Mouse (Mus musculus) natural killer cell, adult 2 months (primary cell): ENCODE results near the gene Mchr1.

ENCODE experiments used
- DNase-seq, 2 experiments: peaks; one replicate each; pipeline ENCODE4 v3.0.0; 2022; ENCODE audit warnings: low spot score in 2 of 2

Gene Mchr1

GRCm38 (mm10) chr15:81227275-81227674, 8.0 kb upstream of the Mchr1 start:
- DNase-seq: no peak

DNA sequence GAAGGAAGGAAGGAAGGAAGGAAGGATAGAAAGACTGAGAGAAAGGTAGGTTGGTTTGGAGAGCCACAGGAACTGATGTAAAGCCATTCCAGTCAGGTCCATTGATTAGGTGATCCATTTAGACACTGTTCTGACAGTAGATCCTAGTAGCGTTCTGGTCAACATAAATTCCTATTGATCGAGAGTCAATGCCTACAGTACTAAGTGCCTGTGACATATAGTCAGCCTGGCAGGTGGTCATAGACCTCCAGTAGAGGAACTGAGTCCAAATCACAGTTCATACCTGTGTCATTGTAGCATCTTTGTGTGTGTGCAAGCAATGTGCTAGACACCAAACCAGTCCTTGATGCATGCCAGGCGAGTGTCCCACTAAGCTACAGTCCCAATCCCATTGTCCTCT, 7.0 kb upstream of the Mchr1 start:
- no peak for DNase-seq

DNA sequence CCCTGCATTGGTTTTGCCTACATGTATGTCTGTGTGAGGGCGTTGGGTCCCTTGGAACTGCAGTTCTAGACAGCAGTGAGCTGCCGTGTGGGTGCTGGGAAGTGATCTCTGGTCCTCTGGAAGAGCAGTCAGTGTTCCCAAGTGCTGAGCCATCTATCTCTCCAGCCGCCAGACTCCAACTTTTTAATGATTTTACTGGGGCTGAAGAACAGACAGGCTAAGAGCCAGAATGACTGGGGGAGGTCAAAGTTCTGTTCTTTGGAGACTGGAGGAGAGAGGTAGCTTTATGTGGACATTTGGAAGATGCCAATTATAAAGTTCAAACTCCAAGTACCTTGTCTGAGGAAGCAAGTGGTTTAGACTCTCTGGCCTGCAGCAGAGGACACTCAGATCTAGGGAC, 5.5 kb upstream of the Mchr1 start:
- DNase-seq: no peak

GRCm38 (mm10) chr15:81231325-81231724, 4.0 kb upstream of the Mchr1 start:
- DNase-seq: no peak

- DNase-seq: no peak
Observed at GRCm38 (mm10) chr15:81236062-81236461, 763 bp downstream of the Mchr1 start.

DNA sequence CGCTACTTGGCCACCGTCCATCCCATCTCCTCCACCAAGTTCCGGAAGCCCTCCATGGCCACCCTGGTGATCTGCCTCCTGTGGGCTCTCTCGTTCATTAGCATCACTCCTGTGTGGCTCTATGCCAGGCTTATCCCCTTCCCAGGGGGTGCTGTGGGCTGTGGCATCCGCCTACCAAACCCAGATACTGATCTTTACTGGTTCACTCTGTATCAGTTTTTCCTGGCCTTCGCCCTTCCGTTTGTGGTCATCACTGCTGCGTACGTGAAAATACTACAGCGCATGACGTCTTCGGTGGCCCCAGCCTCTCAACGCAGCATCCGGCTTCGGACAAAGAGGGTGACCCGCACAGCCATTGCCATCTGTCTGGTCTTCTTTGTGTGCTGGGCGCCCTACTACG, 2.2 kb downstream of the Mchr1 start:
- no peak for DNase-seq

GRCm38 (mm10) chr15:81239261-81239660, 4.0 kb downstream of the Mchr1 start:
- DNase-seq: no peak

DNA sequence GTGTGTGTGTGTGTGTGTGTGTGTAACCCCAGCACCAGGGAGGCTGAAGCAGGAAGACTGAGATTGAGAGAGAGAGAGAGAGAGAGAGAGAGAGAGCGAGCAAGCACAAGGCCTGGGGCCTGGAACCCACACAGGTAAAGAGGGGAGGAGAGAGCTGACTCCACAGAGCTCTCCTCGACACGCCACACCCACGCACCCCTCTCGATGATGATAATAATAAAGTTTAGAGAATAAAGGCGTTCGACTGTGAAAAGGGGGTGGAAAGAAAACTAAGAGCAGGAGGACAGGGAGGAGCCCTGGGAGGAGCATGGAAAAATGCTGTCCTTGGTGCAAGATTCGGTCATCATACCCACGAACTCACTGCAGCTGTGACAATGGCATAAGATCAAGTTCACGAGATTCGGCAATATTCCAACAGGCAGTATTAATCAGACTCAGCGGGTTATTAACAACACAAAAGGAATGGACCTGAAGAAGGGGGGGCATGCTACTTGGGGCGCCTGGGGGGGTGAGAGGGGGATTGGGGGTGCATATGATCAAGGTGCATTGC, 4.6 kb downstream of the Mchr1 start:
- no peak for DNase-seq

- no peak for DNase-seq
Observed at GRCm38 (mm10) chr15:81246890-81247289, 11.6 kb downstream of the Mchr1 start.

DNA sequence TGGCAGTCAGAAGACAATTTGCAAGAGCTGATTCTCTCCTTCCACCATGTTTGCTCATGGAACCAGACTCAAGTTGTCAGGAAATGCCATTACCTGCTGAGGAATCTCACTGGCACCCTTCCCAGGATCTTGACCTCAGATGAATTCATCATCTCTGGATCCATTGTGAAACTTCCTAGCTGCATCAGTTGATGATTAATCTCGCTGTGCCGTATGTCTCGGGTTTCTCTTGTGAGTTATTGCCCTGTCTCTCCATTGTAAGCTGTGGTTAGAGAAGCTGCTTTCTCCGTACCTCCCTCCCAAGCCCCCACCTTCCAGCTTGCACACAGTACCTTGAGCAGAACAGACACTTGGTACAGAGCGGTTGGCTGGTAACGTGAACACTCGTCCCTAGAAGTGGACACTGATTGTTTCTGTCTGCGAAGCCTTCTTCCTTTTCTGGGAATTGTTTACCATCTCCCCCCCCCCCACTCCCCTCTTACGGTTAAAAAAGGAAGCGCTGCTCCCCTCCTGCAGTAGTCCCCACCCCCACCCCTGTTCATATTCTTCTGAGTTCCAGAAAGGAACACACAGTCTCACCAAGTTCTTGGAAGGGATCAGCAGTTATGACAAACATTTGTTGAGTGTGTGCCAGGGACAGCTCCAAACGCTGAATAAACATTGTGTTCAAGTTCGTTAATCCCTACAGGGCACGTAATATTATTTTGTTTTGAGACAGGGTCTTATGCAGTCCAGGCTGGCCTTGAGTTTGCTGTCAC, 12.5 kb downstream of the Mchr1 start:
- no peak for DNase-seq

DNA sequence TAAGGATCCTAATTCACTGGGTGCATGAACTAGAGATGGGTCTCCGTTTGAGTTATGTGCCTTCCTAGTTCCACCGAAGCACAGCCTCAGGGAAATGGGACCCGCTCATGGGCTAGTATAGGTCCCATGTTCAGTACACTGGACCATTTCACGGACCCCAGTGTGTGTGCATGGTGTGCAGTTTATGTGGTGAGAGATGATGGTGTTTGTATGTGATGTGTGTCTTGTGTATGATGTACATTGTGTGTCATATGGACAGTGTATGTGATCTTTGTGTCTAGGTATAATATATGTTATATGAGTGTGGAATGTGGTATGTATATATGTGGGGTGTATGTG, 13.0 kb downstream of the Mchr1 start:
- DNase-seq: no peak

DNA sequence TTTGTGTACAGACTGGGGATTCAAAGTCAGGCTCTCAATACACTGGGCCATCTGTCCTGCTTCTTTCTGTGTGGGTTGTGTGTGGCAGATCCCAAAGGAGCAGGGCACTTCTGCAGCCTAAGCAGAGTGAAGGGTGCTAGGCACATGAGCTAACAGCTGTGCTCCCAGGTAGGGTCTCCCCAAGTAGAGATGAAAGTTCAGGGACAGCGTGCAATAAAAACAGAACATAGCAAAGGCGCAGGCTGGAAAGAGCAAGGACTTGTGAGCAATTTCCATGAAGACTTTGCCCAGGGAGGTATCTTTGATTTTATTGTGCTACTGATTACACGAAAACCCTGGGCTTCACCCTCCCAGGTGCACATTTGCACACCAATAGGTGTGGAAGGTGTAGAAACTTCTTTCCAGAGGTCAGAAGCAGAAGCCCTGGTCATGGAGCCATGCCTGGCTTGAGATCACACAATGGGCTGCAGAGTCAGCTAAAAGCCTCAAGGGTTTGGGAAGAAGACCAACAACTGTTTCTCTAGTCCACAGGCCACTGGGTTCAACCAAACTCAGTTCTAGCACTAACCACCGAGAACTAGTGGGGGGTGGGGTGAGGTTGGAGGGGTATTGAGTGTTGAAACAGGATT, 13.8 kb downstream of the Mchr1 start:
- no peak for DNase-seq

- no peak for DNase-seq
Observed at GRCm38 (mm10) chr15:81252626-81253174, 17.4 kb downstream of the Mchr1 start.

GRCm38 (mm10) chr15:81253585-81253984, 18.3 kb downstream of the Mchr1 start:
- no peak for DNase-seq

DNA sequence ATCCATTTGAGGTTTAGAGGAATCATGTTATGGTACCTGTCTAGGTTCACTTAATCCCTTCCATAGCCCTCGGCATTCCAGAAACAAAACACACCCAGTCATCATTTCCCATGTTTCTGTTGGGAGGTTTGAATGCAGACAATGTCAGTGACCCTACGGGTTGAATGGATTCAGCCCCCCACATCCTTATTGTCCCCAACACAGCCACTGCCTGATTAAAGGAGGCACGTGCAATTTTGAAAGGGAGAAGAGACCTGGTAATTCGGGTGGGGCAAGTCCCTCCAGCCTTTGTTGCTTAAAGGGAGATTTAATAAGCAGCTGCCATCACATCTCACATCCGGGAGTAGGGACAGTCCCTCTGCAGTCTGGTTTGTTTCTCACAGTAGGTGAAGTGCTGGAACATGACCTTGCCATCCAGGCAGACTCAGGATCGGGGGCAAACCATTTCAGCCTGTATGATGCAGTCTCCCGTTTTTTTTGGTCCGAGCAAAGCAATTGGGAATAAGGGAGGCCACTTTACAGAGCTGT, 18.9 kb downstream of the Mchr1 start:
- DNase-seq: no peak

DNA sequence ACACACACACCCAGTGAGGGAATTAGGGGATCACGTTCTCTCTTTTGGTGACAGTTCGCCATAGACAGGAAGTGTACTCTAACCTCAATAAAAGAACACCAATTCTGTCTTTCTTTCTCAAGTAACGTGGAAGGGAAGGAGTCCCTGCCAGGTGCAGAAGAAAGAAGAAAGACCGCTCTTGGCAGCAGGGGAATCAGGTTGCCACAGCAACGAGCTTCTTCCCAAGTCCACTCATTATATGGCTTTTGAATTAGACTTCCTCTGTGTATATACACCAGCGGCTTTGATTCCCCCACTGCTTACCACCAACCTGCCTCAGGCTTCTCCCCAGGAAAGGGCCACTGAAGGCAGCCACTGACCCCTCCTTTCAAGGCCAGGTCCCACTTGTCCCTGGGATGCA, 19.8 kb downstream of the Mchr1 start:
- DNase-seq: no peak

- no peak for DNase-seq
Observed at GRCm38 (mm10) chr15:81258296-81258695, 23.0 kb downstream of the Mchr1 start.

DNA sequence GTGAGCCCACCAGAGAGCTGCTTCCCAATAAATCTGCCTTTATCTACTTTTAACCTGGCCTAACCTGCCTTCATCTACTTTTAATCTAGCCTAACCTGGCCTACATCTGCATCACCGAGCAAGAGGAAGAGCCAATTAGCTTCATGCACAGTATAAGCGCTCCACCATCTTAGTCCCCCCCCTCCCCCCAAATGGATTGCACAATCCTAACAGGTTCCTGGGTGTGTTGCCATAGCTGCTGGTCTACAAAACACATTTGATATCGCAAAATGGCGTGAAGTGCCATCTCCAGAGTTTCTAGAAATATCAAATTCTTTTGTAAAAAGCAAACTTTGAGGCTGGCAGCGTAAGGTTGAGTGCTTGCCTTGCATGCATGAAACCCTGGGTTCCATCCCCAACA, 24.0 kb downstream of the Mchr1 start:
- no peak for DNase-seq

DNA sequence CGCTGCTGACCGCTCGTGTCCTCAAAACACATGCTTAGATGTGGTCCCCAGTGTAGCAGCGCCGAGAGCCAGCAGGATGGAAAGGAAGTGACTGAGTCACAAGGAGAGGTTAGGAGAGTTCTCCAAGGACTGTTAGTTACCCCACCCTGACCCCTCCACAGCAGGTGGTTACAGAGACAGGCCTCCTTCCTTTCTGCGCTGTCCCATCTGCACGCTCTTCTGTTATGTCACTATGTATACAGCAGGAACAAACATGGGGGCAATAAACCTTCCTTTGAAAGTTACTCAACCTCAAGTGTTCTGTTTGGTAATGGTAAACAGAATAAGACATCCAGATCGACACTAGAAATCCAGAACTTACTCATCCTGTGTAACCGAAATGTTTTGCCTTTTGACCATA, 24.9 kb downstream of the Mchr1 start:
- no peak for DNase-seq

DNA sequence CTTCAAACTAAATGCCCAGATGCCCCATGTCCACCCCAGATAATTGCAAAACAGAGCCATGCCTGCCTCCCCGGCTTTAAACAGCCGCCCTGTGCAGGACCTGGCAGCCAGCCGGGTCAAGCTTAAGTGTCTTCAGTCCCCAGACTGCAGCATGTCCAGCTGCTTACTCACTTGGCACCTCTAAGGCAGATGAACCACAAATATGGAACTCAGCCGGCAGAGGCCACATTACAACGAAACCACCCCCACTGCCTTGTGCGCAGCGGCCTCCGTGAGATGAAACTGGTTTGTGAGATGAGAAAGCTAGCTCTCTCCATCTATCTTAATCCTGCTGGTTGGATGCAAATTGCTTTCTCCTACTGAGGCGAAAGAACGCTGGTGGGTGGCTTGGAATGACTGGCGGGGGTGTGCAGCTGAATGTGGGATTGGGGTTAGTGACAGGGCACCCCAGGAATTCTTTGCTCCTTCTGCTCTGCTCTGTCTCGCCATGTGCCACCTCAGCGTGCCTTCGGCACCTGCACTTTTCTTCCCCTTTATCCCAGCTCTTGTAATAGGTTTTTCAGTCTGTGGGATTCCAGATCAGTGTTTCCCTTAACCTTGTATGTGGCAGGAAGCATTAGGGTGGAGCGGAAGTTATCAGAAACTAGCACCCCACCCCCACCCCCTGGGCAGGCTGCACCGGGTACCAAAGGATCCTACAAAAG, 29.2 kb downstream of the Mchr1 start:
- DNase-seq: no peak

- DNase-seq: no peak
Observed at GRCm38 (mm10) chr15:81267416-81267815, 32.1 kb downstream of the Mchr1 start.

DNA sequence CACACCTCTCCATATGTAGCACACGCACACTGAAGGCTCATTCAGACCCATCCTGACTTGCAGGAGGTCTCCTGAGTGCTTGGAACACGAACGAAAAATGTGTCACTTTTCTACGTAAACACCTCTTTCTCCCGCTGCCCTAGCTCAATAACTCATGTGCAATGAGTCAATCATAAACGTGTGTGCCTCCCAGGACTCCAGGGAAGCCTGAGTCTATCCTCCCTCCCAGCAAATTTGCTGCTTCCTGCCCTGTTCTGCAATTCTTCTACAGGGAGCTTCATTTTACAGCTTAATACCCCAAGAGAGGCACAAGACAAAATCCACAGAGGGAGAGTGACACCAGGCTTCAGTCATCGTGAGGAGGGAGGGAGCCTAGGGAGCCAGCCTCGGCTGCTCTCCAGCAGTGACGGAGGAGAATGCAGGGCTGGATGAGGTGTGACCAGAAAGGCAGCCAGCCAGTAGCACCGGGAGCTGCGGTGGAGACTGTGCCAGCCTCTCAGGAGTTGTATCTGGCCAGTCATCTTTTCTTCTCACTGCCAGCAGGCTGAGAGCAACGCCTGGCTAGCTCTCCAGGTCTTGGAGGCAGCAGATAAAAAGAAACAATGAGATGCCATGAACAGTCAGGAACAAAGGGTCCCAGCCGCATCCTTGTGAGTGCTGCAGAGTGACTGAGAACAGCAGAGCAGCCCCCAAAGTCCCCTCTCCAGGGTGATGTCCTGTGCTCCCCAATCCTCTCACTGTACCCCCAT, 37.2 kb downstream of the Mchr1 start:
- no peak for DNase-seq
